Comparison of ENCODE assay signal across 15 mouse cellular contexts in the genomic region with DNA sequence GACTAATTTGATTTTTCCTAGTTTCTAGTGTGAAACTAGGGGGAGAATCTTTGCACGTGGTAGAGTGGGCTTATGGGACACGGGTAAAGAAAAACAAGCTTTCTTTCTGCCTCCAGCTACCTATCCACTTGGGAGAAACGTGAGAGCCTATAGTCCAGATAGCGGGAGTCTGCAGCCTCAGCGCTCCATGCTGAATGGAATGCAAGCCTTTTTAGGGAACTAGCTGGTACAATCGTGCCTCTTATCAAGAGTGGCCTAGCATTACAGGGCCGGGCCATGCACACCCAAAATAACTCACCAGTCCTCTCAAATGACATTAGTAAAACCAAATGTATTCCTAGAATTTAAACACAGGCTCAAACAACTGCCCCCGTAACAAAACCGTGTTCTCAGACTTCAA.
DNase-seq lines count a peak whose midpoint lies in the region; ATAC-seq and TF ChIP-seq lines count a peak whose summit lies in the region.
"Had no signal": no experiment of that assay in that cellular context is flagged by ENCODE, and none has a peak within 500 bp of the region (broad histone marks: within the 10 kb centered on the region; RNA-seq: fewer than 3 reads in every experiment).

No protein-coding gene starts in this region.

- H3K9me3 ChIP-seq in liver, postnatal 0 days (ENCODE audit: low read length): no peaks in the 10 kb centered on the region
- H3K9me3 ChIP-seq in embryonic facial prominence, embryonic 12.5 days: peaks cover 3% of the 10 kb centered on the region; the same call in 1 of the 2 replicates
- H3K9me3 ChIP-seq in heart, embryonic 10.5 days: no peaks in the 10 kb centered on the region
- H3K9me3 ChIP-seq in limb, embryonic 10.5 days (replicated peaks): no peaks in the 10 kb centered on the region
- H3K9me3 ChIP-seq: forebrain, embryonic 15.5 days; midbrain, embryonic 12.5 days had no signal

- no peak overlapping the region for H3K4me2 ChIP-seq in liver, postnatal 0 days (ENCODE audit: low read depth, low read length)
- H3K4me2 ChIP-seq in embryonic facial prominence, embryonic 12.5 days (replicated peaks): no peak overlapping the region
- H3K4me2 ChIP-seq: forebrain, embryonic 15.5 days; midbrain, embryonic 12.5 days had no signal

- TF ChIP-seq CTCF in liver, postnatal 0 days (IDR thresholded peaks at IDR 0.05; ENCODE audit: low read depth): no peak
- TF ChIP-seq CTCF in kidney, adult 2 months (conservative IDR thresholded peaks at IDR 0.05; ENCODE audit: insufficient read depth, insufficient read length, low read depth, low read length): no peak

- H3K27ac ChIP-seq in liver, postnatal 0 days (ENCODE audit: low read depth): peak overlapping the region; percentile 58; the same call in 1 of the 2 replicates
- peak overlapping the region; percentile 70 for H3K27ac ChIP-seq in embryonic facial prominence, embryonic 12.5 days
- peak overlapping the region; percentile 91 for H3K27ac ChIP-seq in heart, embryonic 10.5 days
- H3K27ac ChIP-seq in limb, embryonic 10.5 days: peak overlapping the region; percentile 0; the same call in 1 of the 2 replicates
- no peak overlapping the region for H3K27ac ChIP-seq in kidney, adult 2 months (ENCODE audit: insufficient read depth, low read depth, low read length)
- H3K27ac ChIP-seq: forebrain, embryonic 15.5 days; midbrain, embryonic 12.5 days had no signal

- TF ChIP-seq EP300 in liver, postnatal 0 days (IDR thresholded peaks at IDR 0.05; ENCODE audit: low read depth): no peak

- no peak for ATAC-seq in liver, postnatal 0 days
- ATAC-seq in embryonic facial prominence, embryonic 12.5 days (ENCODE audit: insufficient number of reproducible peaks, insufficient read depth, low FRiP score, low TSS enrichment): no peak
- no peak for ATAC-seq in granulocyte monocyte progenitor cell, adult 5-6 weeks (replicated peaks; ENCODE audit: poor library complexity, severe bottlenecking)
- ATAC-seq: forebrain, embryonic 15.5 days had no signal

- WGBS in liver, postnatal 0 days (ENCODE audit: insufficient replicate concordance): 50% methylated on average over 9 of the region's 9 CpGs
- WGBS in embryonic facial prominence, embryonic 12.5 days: 25% methylated on average over 9 of the region's 9 CpGs
- 16% methylated on average over 9 of the region's 9 CpGs for WGBS in heart, embryonic 10.5 days
- WGBS in limb, embryonic 10.5 days: 72% methylated on average over 9 of the region's 9 CpGs
- WGBS in kidney, adult 2 months: 74% methylated on average over 9 of the region's 9 CpGs

- no peak for TF ChIP-seq POLR2A in kidney, adult 2 months (IDR thresholded peaks at IDR 0.05; ENCODE audit: low read depth, low read length)

- peaks cover 6% of the 10 kb centered on the region; the same call in 1 of the 2 replicates for H3K4me1 ChIP-seq in liver, postnatal 0 days (ENCODE audit: insufficient read depth)
- H3K4me1 ChIP-seq in embryonic facial prominence, embryonic 12.5 days: peaks cover 22% of the 10 kb centered on the region
- H3K4me1 ChIP-seq in heart, embryonic 10.5 days: peaks cover 64% of the 10 kb centered on the region
- H3K4me1 ChIP-seq in limb, embryonic 10.5 days: peaks cover 33% of the 10 kb centered on the region
- H3K4me1 ChIP-seq in kidney, adult 2 months (ENCODE audit: control insufficient read depth, insufficient read depth, low read length): no peaks in the 10 kb centered on the region

- no peaks in the 10 kb centered on the region for H3K27me3 ChIP-seq in liver, postnatal 0 days (ENCODE audit: insufficient read depth, low read length)
- peaks cover 4% of the 10 kb centered on the region for H3K27me3 ChIP-seq in embryonic facial prominence, embryonic 12.5 days
- H3K27me3 ChIP-seq in heart, embryonic 10.5 days (ENCODE audit: insufficient read depth, poor library complexity, severe bottlenecking): no peaks in the 10 kb centered on the region
- peaks cover 9% of the 10 kb centered on the region for H3K27me3 ChIP-seq in limb, embryonic 10.5 days (ENCODE audit: low read depth, poor library complexity, severe bottlenecking)
- no peaks in the 10 kb centered on the region for H3K27me3 ChIP-seq in kidney, adult 2 months (replicated peaks; ENCODE audit: control insufficient read depth, insufficient read depth, low read length)
- H3K27me3 ChIP-seq: forebrain, embryonic 15.5 days had no signal

- no peak for DNase-seq in liver, postnatal 0 days
- DNase-seq in liver: no peak
- DNase-seq in heart, embryonic 10.5 days (ENCODE audit: low spot score): peak; percentile 89
- no peak for DNase-seq in limb, embryonic 10.5 days (ENCODE audit: low spot score)
- DNase-seq in layer of hippocampus, adult 9-11 months: no peak
- no peak for DNase-seq in kidney, adult 2 months
- DNase-seq: gastrocnemius, postnatal 10 days; kidney, postnatal 10 days; lung, postnatal 14 days; right cerebral cortex, postnatal 25 days; thymus, postnatal 36 days had no signal

- H3K9ac ChIP-seq in liver, postnatal 0 days (replicated peaks): no peak overlapping the region
- no peak overlapping the region for H3K9ac ChIP-seq in embryonic facial prominence, embryonic 12.5 days
- H3K9ac ChIP-seq: forebrain, embryonic 15.5 days; midbrain, embryonic 12.5 days had no signal

- no peaks in the 10 kb centered on the region for H3K36me3 ChIP-seq in liver, postnatal 0 days (replicated peaks; ENCODE audit: insufficient read depth, low read length)
- H3K36me3 ChIP-seq in embryonic facial prominence, embryonic 12.5 days: no peaks in the 10 kb centered on the region
- H3K36me3 ChIP-seq in heart, embryonic 10.5 days: no peaks in the 10 kb centered on the region
- H3K36me3 ChIP-seq in limb, embryonic 10.5 days: no peaks in the 10 kb centered on the region
- no peaks in the 10 kb centered on the region for H3K36me3 ChIP-seq in kidney, adult 2 months (ENCODE audit: control insufficient read depth, insufficient read depth, low read length)
- H3K36me3 ChIP-seq: forebrain, embryonic 15.5 days; midbrain, embryonic 12.5 days had no signal

- H3K4me3 ChIP-seq in liver, postnatal 0 days (ENCODE audit: low read depth, low read length): no peak overlapping the region
- no peak overlapping the region for H3K4me3 ChIP-seq in embryonic facial prominence, embryonic 12.5 days
- H3K4me3 ChIP-seq in heart, embryonic 10.5 days: peak overlapping the region; percentile 18; the same call in 1 of the 2 replicates
- no peak overlapping the region for H3K4me3 ChIP-seq in limb, embryonic 10.5 days
- no peak overlapping the region for H3K4me3 ChIP-seq in kidney, adult 2 months (ENCODE audit: insufficient read depth, low read depth, low read length)
- H3K4me3 ChIP-seq: forebrain, embryonic 15.5 days; midbrain, embryonic 12.5 days had no signal
